Mouse (Mus musculus) frontal cortex, postnatal 36 days (tissue): ENCODE measurements around the gene Gm37240.

Experiments used
- DNase-seq, 2 experiments: peaks; one replicate each; pipeline ENCODE4 v3.0.0; 2022; ENCODE audit warnings: low spot score in 2 of 2

The Gm37240 gene

DNA sequence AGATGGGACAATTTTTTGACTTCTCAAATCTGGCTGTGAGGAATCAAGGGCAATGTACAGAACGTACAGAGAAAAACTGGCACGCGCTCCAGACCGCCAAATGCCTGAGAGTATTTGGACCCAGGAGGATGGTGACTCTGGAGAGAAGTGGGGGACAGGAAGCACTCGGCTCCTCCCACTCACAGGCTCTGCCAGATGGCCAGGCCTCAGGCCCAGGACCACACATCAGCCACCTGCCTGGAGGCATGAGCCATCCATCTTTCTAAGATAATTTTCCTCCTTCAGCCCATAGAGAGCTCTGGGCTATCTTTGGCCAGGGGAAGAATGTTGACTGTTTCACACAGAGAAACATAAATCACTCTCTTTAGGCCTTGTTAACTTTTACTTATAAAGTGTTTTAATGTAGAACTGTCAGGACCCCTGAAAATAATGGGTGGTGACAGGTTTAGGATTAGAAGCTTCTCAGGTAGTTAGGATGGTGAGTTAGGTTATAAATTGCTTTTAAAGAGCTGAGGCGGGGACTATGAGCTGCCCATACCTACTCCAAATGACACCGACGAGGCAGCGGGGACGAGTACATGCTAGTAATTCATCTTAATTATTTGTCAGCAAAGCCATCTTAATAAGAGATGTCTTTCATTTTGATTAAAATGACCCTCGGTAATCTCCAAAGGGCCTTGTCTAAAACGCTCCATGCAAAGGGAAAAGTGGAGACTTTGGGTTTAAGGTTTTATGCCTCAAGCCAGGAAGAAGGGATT, 546.0 kb downstream of the Gm37240 start:
- peak; percentile 40 to 61 for DNase-seq

DNA sequence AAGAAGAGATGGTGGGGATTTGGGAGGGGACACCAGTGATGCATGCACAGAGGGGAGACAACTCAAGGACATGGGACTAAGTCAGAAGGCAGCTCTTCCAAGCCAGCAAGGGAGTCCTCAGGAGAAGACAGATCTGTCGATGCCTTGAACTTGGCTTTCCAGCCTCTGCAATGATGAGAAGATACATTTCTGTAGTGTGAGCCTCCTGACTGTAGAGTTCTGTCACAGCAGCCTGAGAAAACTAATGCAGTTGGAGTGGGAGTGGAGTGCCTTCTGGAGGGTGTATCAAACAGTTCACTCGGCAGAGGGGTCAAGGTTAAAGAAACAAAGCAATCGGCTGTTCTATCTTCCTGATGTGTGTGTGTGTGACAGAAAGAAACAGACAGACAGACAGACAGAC, 546.8 kb downstream of the Gm37240 start:
- no peak for DNase-seq

DNA sequence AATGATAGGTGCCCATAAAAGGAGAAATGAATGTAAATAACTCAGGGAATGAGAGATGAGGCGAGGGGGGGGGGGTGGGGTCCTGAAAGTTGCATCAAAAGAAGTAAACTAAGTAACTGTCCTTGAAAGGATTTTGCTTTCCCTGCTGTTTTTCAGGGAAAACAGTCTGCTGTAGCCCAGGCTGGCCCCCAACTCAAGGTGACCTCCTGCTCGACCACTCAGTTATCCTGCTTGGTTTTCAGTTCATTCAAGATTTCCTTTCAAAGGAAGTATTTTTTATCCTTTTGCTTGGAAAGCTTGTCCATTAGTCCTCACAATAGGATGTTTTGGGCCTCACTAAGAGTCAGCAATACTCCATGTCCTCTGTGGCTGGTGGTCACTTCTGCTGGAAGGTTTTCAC, 547.4 kb downstream of the Gm37240 start:
- no peak for DNase-seq

DNA sequence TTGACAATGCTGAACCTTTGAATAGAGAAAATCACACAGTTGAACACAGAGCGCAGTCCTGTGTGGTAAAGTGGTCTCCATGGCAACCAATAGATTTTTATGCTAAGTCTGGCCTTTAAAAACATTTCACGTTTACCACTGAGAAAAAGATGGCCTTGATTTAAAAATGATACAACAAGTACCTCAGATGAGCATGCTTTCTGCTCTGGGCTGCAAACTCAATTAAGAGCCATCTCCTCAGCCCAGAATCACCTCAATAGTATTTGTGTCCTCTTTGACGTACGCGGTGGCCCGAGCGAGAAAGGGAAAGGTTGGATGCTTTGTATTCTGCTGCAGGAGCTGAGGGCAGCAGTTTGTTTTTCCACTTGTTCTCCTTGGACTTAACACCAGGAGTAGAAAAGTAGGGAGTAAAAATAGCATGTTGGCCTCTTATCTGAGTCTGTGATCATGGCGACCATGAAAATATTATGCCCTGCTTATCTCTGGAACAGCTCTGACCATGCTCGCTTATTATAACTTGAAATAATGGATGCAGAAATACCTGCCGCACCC, 548.0 kb downstream of the Gm37240 start:
- DNase-seq = peak in 1 of 2 experiments; percentile 41

DNA sequence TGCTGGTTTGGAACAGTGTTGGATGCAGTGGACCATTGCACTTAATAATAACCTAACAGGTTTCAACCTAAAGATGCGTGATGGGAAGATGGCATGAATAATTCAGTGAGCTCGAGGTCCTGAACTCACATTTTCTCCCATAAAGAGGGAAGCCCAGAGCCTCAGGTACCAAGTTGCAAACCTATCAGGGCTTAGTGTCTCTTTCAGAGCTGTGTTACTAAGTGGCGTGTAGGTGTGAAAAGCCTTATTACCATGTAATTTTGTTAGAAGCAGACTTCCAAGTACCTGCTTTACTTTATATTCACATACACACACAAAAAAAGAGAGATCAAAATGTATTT, 548.6 kb downstream of the Gm37240 start:
- DNase-seq = no peak

DNA sequence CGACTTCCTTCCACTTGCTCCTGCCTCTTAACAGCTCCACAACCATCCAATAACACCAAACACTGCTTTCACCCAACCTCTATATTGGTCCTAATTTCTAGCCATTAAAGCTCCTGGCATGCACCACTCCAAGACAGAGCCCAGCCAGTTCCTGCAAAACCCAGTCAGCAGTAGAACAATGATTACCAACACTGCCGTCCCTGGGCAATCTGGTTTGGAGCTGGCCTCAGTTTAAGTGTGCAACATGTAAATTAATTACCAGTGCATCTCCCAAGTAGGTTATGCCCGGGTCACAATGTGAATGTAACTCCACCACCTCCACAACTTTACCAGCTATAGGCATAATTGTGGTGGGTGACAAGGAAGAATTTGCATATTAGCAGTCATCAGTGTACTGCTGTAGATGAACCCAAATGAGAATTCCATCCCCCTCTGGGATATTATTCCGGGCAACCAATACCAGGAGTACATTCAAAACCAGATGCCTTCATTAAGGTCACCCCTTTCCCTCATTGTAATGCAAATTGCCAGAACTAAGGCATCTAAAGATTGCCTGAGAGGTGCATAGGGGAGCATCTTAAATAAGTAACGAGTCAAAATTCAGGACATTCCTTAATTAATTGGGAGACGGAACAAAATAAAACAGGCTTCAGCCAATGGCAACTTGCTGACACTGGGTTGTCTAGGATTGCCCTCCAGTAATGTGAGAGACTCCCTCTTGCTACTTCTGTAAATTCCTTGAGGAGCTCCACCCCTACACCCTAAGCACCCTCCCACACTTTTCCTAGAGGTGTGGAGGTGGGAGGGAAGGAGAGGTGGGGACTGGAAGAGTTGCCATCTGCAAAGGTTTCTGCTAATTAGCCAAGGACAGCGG, 549.2 kb downstream of the Gm37240 start:
- DNase-seq = no peak

DNA sequence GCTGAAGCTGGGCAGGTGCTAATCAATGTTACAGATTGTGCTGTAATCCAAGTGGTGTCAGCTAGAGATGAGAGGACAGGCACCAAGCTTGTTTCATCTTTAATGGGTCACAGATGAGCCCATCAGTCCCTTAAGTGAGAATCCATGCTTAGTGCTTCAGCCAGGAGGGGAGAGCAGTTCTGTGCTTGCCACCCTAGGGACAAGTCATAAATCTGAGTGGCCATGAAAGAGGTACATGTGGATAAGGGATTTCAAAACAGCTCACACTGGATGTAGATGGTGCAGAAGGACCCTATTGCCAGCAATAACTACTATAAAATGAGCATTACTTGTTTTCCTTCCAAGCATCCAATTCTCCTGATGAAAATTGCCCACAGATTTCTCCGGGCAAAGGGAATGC, 551.8 kb downstream of the Gm37240 start:
- no peak for DNase-seq

DNA sequence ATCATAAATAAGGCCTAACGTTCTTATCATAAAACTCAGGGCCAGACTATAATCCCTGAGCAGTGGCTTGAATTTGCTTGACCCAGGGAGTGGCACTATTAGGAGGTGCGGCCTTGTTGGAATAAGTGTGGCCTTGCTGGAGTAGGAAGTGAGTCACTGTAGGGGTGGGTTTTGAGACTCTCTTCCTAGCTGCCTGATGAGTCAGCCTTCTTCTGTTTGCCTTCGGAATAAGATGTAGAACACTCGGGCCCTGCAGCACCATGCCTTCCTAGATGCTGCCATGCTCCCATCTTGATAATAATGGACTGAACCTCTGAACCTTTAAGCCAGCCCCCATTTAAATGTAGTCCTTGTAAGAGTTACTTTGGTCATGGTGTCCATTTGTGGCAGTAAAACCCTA, 555.0 kb downstream of the Gm37240 start:
- no peak for DNase-seq

DNA sequence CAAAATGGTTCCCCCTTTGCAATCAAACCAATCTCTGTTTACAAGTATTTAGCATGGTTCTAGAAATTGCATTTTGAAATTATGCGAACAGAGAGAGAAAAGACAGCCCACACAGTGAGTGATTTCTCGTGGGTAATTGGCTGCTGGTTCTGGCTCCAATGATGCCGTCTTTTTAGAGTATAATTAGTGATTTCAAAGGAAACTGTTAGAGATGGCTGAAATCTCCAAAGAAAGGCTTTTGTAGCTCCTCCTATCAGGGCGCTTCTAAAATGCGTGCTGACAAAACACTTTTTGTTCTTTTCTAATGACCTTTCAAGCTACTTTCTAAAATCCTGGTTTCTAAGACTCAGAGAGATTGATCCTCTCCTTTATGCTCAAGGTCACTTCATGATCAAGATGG, 569.1 kb downstream of the Gm37240 start:
- no peak for DNase-seq

DNA sequence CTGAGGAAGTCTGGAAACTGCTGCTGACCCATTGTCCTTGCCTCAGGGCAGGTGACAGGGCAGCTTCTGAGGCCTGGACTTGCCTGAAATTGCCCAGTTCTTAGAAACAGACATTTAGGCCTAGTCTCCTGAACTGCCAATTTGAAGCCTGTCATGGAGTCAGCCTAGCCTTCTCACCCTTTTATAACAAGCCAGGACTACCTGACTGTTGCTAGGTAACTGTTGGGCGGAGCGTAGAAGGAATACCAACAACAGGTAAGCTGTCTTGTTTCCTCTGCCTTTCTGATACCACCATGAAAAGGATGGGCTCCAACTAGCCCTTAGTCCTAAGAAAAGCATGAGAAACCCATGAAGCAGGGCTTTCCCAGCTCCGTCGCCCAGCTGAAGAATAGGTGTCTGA, 570.0 kb downstream of the Gm37240 start:
- DNase-seq = no peak

DNA sequence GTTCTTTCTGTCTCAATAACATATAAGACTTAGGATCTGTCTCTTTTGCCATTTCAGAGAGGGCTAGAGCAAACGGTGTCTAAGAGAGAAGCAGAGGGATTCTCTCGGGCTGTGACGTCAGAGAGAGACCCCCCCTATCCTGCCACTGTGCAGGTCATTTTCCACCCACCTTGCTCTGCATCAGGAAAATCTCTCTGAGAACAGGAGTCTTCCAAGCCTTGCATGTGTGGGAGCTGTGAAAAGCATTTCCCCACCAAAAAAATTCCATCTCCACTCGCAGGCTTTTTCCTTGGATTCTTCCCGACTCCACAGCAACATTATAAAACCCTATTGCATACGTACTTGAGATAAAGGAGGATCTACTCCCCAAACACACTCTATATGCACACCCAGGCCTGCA, 572.4 kb downstream of the Gm37240 start:
- peak in 1 of 2 experiments; percentile 65 for DNase-seq

DNA sequence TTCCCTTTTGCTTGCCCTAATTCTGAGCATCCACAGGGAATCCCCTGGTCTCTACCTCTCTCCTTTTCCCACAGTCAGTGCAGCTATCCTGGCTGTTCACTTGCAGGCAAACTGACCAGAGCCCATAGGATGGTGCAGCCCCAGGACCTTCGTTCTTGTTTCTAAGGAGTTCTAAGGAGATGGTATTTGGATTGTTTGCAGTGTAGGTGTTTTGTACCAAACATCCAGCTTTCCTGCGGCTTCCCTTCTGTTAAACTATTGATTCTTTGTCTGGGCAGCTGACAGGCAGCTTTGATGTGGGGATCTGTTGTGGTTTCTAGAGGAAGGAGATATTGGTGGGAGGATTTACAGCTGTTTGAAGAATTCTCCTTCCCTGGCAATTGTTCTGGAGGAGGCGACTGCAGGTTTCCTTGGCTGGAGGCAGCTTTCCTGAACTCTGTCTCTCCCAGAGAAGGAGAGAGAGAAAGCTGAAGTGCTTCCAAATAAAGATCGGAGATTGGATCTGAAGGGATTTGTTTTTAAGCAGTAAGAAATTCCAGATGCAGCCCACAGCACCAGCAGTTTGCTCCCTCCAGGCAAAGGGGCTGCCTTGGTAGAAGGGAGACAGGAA, 573.6 kb downstream of the Gm37240 start:
- DNase-seq = no peak

DNA sequence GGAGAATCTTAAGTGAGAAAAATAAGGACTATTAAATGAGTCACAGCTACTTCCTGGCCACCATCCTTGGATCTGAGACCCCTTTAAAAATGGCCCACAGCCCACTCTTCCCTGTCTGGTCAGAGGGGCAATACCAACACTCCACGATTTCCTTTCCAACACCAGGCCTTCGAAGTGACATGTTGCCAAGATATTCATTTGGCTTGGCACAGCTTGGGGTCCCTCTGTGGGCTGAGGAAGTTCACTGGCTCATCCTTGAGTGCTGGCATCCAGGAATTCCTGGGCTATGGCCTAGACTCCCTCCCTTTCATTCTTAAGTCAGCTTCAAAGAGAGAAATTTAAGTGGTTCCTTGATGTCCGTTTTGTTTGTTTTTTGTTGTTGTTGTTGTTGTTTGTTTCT, 576.1 kb downstream of the Gm37240 start:
- DNase-seq = no peak

DNA sequence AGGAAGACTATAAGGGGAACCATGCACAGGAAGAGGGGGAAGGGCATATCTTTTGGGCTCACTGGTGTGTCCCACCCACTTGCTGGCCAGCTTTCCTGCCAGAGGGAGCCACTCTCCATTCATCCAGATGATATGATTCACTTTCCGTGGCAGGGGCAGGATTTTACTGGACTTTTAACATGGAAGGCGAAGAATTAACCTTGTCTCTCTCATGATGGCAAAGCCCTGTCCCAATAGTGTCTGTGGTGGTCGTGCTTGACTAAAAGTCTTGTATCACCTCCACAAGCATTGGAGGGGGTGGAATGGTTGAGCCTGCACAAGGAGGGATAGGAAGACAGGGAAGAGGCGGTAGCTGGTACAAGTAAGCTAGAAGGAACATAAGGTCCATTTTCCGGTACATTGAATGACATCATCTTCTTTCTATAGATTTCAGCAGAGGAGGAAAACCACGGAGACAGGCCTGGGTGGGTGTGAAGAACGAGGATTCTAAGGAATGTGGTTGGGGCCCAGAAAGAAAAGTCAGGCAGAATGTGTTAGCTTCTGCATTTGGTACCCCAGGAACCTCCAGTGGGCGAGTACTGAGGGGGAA, 576.8 kb downstream of the Gm37240 start:
- peak; percentile 73 to 83 for DNase-seq

DNA sequence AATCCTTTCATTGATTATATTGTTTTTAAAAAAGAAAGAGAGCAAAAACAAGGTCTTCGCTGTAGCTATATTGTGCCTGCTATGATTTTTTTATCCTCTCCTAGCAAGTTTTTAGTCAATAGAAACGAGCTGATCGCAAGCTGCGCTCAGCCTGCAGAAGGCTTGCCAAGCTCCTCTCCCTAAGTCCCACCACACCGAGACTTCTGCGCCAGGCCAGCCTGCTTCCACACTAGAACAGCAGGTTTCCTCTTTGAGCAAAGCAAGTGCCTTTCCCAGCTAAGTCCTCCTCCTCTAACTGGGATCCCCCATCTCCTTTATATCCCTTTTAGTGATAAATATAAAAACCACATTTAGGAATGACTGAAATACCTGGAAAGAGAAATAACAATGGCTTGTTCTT, 578.1 kb downstream of the Gm37240 start:
- peak; percentile 55 to 59 for DNase-seq

DNA sequence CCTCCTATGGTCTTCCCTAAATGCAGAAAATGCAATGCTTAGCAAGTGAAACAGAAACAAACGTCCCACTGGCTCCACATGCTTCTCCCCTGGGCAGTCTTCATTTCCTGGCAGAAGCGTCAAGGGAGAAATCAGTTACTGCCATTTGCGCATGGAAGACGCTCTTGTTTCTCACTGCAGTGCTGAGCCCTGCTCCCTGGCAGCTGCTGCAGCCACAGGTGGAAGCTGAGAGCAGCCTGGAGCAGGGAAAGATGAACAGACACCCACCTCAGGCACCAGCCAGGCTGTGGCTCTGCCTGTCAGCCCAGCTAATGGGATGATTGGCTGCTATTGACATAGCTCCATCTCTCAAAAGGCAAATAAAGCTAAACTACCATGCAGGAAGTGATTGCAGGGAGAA, 578.6 kb downstream of the Gm37240 start:
- no peak for DNase-seq

DNA sequence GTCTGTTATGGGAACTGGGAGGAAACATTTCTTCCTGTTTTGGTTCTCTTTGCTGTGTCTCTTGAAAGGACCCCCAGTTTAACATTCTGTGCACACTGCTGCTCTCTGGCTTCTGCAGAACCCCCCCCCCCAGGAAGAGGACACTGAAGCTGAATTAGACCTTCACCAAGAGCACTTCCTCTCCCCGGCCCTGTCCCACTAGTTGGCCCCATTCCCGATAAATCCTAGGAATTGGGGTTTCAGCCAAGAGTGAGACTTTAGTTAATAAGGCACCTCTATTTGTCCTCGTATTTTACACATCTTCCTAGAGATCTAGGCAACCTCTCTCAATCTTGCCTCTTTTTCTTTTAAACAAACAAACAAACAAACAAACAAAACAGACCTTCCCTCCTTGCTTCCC, 585.5 kb downstream of the Gm37240 start:
- DNase-seq = no peak

DNA sequence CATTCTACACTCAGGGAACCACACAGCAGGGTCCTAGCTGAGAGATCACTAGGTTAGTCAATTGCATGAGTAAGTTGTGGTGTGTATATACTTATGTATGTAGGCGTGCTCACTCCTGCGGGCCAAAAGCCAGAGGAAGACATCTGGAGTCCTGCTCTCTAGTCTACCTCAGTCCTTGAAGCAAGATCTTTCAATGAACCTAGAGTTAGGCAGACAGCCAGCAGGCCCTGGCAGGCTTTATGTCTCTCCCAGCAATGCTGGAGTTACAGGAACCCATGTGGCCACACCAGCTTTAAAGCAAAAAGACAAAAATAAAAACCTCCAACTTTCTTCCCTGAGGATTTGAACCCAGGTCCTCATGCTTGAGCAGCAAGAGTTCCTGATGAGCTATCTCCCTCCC, 586.0 kb downstream of the Gm37240 start:
- DNase-seq = no peak

DNA sequence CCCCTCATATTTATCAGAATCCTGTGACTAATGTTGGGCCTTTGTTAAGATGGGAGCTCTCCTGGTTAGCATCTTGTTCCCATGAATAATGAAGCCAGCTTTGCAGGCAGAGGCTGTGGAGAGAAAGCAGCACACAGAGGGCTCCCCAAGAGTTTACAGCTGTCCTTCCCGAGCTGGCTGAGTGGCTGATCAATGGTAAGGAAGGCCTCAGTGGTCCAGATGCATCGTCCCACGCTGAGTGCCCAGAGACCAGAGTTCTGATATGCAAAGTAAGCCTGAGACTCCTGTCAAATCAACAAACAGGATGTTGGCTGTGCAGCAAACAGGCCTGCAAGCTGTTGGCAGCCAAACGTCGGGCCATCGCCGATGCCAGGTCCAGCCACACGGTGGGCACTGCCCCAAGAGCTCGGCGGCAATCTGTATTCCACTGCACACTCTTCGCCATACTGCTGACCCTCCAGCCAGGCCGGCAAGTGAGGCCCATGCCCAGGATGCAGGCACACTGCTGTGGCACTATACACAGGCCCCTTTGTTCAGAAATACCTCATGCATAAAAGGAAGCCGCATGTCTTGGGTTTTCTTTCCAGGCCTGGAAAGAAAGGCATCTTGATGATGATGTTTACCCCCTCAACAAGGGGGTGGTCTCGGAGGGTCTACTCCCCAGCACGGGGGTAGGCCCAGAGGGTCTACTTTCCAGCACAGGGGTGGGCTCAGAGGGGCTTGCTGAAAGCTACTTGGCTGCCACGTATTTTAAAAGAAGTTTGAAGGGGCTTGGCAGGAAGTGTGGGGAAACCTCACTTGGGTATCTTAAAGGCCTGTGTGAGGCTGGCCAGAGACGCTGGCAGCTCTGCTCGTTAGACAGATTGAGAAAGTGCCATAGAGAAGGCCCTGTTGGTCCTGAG, 587.4 kb downstream of the Gm37240 start:
- DNase-seq = no peak

DNA sequence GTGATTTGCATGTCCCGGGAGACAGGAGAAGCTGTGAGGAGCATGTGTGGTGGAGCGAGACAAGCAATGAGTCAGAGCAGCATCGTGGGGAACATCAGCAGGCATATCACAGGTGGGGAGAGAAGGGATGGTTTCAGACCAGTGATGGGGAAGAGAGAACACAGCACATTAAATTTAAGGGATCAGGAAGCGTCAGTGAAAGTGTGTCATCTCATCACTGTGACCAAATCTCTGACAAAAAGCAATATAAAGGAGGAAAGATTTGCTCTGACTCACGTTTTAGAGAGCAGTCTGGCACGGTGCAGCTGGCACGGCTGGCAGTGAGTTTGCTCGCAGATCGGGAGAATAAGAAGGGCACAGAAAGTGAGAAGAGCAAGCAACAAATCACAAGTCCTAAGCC, 592.1 kb downstream of the Gm37240 start:
- DNase-seq = peak; percentile 65 to 67

DNA sequence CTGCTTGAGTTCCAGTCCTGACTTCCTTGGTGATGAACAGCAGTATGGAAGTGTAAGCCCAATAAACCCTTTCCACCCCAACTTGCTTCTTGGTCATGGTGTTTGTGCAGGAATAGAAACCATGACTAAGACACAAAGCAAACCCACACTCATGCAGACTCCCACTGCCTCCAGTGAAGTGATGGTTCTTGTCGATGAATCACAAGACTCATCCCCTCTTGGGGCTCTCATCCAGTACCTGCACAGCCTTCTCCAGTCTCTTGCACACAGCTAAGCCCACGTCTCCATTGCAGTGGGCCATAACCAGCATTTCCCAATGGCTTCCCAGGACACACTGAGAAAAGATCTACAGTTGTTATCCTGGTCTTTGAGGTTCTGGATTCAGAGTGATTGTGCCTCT, 599.7 kb downstream of the Gm37240 start:
- no peak for DNase-seq
